18 mouse cellular contexts compared by ENCODE assay signal in genomic region chr13:58476033-58476830, GRCm38 (mm10).
A peak's percentile ranks its signal among the peaks of the same experiment; 100 is the strongest.
DNase-seq lines count a peak whose midpoint lies in the region; ATAC-seq and TF ChIP-seq lines count a peak whose summit lies in the region.
"Had no signal": no experiment of that assay in that cellular context is flagged by ENCODE, and none has a peak within 500 bp of the region (broad histone marks: within the 10 kb centered on the region; RNA-seq: fewer than 3 reads in every experiment).

No protein-coding gene starts in this region.

- no peaks in the 10 kb centered on the region for H3K9me3 ChIP-seq in heart, embryonic 10.5 days
- no peaks in the 10 kb centered on the region for H3K9me3 ChIP-seq in ES-E14 (ENCODE audit: control insufficient read depth, insufficient read depth, low read depth, low read length)
- H3K9me3 ChIP-seq in liver, embryonic 11.5 days (ENCODE audit: control insufficient read depth, low read length), result no peaks in the 10 kb centered on the region
- H3K9me3 ChIP-seq: embryonic facial prominence, embryonic 12.5 days; limb, embryonic 12.5 days had no signal

- 41% methylated on average over 9 of the region's 9 CpGs for WGBS in heart, embryonic 10.5 days
- 68% methylated on average over 9 of the region's 9 CpGs for WGBS in heart, adult 2 months
- 44% methylated on average over 8 of the region's 9 CpGs for WGBS in liver, embryonic 11.5 days

- TF ChIP-seq CTCF in heart, adult 2 months (IDR thresholded peaks at IDR 0.05), result no peak

- no peak for TF ChIP-seq EP300 in heart, adult 2 months (IDR thresholded peaks at IDR 0.05; ENCODE audit: insufficient read depth, low read depth, low read length)

- H3K27me3 ChIP-seq in heart, embryonic 10.5 days (ENCODE audit: insufficient read depth, poor library complexity, severe bottlenecking), result peaks cover 16% of the 10 kb centered on the region
- H3K27me3 ChIP-seq in heart, adult 2 months (ENCODE audit: control insufficient read depth, insufficient read depth, low read length), result no peaks in the 10 kb centered on the region
- peaks cover 26% of the 10 kb centered on the region for H3K27me3 ChIP-seq in liver, embryonic 11.5 days (replicated peaks; ENCODE audit: control insufficient read depth, insufficient read depth, low read length)

- no peaks in the 10 kb centered on the region for H3K36me3 ChIP-seq in heart, embryonic 10.5 days
- no peaks in the 10 kb centered on the region for H3K36me3 ChIP-seq in heart, adult 2 months (ENCODE audit: control insufficient read depth, insufficient read depth, low read length)
- H3K36me3 ChIP-seq in ES-E14 (ENCODE audit: control insufficient read depth, insufficient read depth, low read length, poor library complexity, severe bottlenecking), result no peaks in the 10 kb centered on the region
- no peaks in the 10 kb centered on the region for H3K36me3 ChIP-seq in liver, embryonic 11.5 days (ENCODE audit: control insufficient read depth, insufficient read depth, low read length)
- H3K36me3 ChIP-seq: embryonic facial prominence, embryonic 12.5 days; limb, embryonic 12.5 days had no signal

- peak; percentile 34; the same call in 1 of the 2 replicates for ATAC-seq in liver, embryonic 11.5 days (replicated peaks; ENCODE audit: low FRiP score)
- ATAC-seq: hindbrain, postnatal 0 days had no signal

- no peak for TF ChIP-seq POLR2A in heart, adult 2 months (IDR thresholded peaks at IDR 0.05; ENCODE audit: insufficient read depth, low read depth, low read length)

- DNase-seq in heart, embryonic 10.5 days (ENCODE audit: low spot score), result no peak
- no peak for DNase-seq in heart, adult 2 months
- DNase-seq in A20 (ENCODE audit: low read depth, low spot score), result peak; percentile 28
- DNase-seq in ES-E14 (ENCODE audit: low read depth, low spot score), result peak; percentile 36
- DNase-seq in liver, embryonic 11.5 days (ENCODE audit: low spot score), result no peak
- DNase-seq in gastrocnemius, postnatal 36 days, result no peak
- DNase-seq in lung, postnatal 10 days, result no peak
- no peak for DNase-seq in right cerebral cortex, adult 18-20 months
- DNase-seq: cerebellum, adult 8-10 months; gastrocnemius, adult 2 months; heart, postnatal 14 days; kidney, adult 11 months; lung, embryonic 14.5 days; lung, postnatal 4 days; thymus, postnatal 36 days had no signal

- peaks cover 10% of the 10 kb centered on the region; the same call in 1 of the 2 replicates for H3K4me1 ChIP-seq in heart, embryonic 10.5 days
- peaks cover 3% of the 10 kb centered on the region for H3K4me1 ChIP-seq in heart, adult 2 months (ENCODE audit: control insufficient read depth, insufficient read depth, low read length)
- H3K4me1 ChIP-seq in ES-E14 (ENCODE audit: control insufficient read depth in 2 of 2, insufficient read depth in 2 of 2, low read length in 2 of 2, poor library complexity in 1 of 2), result peaks cover 9 to 14% of the 10 kb centered on the region in 2 experiments
- H3K4me1 ChIP-seq in liver, embryonic 11.5 days (replicated peaks; ENCODE audit: control insufficient read depth, insufficient read depth, low read length), result peaks cover 20% of the 10 kb centered on the region

- peak overlapping the region; percentile 46 for H3K4me2 ChIP-seq in liver, embryonic 11.5 days
- H3K4me2 ChIP-seq: embryonic facial prominence, embryonic 12.5 days; limb, embryonic 12.5 days; lung, embryonic 14.5 days had no signal

- in situ Hi-C loops in ES-E14 (cut with MboI; ENCODE audit: low sequenced_read_pairs in 2 of 2, unreplicated experiment in 2 of 2), result no loop called here

- H3K79me2 ChIP-seq in heart, adult 2 months (replicated peaks; ENCODE audit: control insufficient read depth, insufficient read depth, low read length), result no peaks in the 10 kb centered on the region

- H3K9ac ChIP-seq in heart, adult 2 months (ENCODE audit: low read depth, low read length), result no peak overlapping the region
- H3K9ac ChIP-seq in ES-E14 (ENCODE audit: insufficient read depth, low read depth, low read length, poor library complexity, severe bottlenecking), result 0 out of 2 replicates have a peak overlapping the region, but pooled peaks have one; percentile 7
- H3K9ac ChIP-seq in liver, embryonic 11.5 days (ENCODE audit: low read depth, low read length), result peak overlapping the region; percentile 4; the same call in 1 of the 2 replicates
- H3K9ac ChIP-seq: embryonic facial prominence, embryonic 12.5 days; limb, embryonic 12.5 days; lung, embryonic 14.5 days had no signal

- peak overlapping the region; percentile 8; the same call in 1 of the 2 replicates for H3K27ac ChIP-seq in heart, embryonic 10.5 days
- H3K27ac ChIP-seq in heart, adult 2 months, result no peak overlapping the region
- H3K27ac ChIP-seq in ES-E14 (ENCODE audit: insufficient read depth, low read depth, low read length, poor library complexity, severe bottlenecking), result peak overlapping the region; percentile 34; the same call in 1 of the 2 replicates
- peak overlapping the region; percentile 65 for H3K27ac ChIP-seq in liver, embryonic 11.5 days (ENCODE audit: low read depth, low read length)
- H3K27ac ChIP-seq: embryonic facial prominence, embryonic 12.5 days; gastrocnemius, adult 2 months; hindbrain, postnatal 0 days; limb, embryonic 12.5 days had no signal

- H3K4me3 ChIP-seq in heart, embryonic 10.5 days, result no peak overlapping the region
- H3K4me3 ChIP-seq in heart, adult 2 months, result no peak overlapping the region
- peak overlapping the region in 1 of 2 experiments; percentile 10; a peak in 2 of 4 replicates for H3K4me3 ChIP-seq in ES-E14 (ENCODE audit: insufficient read depth in 1 of 2, low read depth in 1 of 2, low read length in 2 of 2, poor library complexity in 1 of 2, severe bottlenecking in 1 of 2)
- H3K4me3 ChIP-seq in liver, embryonic 11.5 days (ENCODE audit: low read depth, low read length), result no peak overlapping the region
- H3K4me3 ChIP-seq: embryonic facial prominence, embryonic 12.5 days; gastrocnemius, adult 2 months; limb, embryonic 12.5 days had no signal

- intact Hi-C loops in heart, adult 2 months (cut with DNase I), result no loop called here
- intact Hi-C loops in gastrocnemius, postnatal 36 days (cut with DNase I), result no loop called here

TF ChIP-seq in ES-E14, 5 proteins besides CTCF, POLR2A, EP300 and RAD21:
- TF ChIP-seq MAFK (IDR thresholded peaks at IDR 0.05; ENCODE audit: insufficient read depth, low read depth, low read length), result no peak
- no peak for TF ChIP-seq ZNF384 (IDR thresholded peaks at IDR 0.05; ENCODE audit: low read depth, low read length)
- no peak for TF ChIP-seq ZC3H11A (IDR thresholded peaks at IDR 0.05; ENCODE audit: borderline replicate concordance, low read depth, low read length)
- no peak for TF ChIP-seq CHD2 (IDR thresholded peaks at IDR 0.05; ENCODE audit: low read depth, low read length)
- no peak for TF ChIP-seq HCFC1 (IDR thresholded peaks at IDR 0.05; ENCODE audit: borderline replicate concordance, insufficient read depth, low read length)

Comparison
In these comparisons a context has a peak if more than half of its experiments do, and no peak if none do; other contexts are left out.
1. DNase-seq: peak in A20 (single experiment) and ES-E14 (single experiment); none in heart, embryonic 10.5 days (single experiment), heart, adult 2 months (0 of 2), liver, embryonic 11.5 days (single experiment), gastrocnemius, postnatal 36 days (0 of 2), lung, postnatal 10 days (single experiment) and right cerebral cortex, adult 18-20 months (single experiment).